Mouse (Mus musculus): ENCODE measurements around the gene Atpaf1.

Gene Atpaf1

DNA sequence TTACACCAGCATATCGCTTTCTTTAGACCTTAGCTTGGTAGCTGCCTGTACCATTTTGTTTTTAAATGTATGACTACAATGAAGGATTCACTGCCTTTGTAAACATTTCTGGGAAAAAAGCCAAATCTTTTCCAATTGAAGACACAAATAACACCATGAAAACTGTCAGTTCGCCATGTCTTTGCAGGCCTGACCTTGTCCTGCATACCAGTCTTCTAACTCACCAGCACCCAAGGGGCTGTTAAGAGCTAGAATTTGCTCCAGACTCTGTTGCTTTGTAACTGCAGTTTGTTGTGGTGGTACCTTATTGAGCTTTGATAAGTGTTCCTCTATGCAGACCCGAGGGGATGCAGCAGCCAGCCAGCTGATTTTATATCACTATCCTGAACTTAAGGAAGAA lies 15.4 kb downstream of the Atpaf1 start:
- DNase-seq (ENCODE audit: low spot score in 2 of 2): no peak

- no peak for DNase-seq (ENCODE audit: low spot score in 2 of 2)
Observed at GRCm38 (mm10) chr4:115812326-115812725, 27.7 kb downstream of the Atpaf1 start.

DNA sequence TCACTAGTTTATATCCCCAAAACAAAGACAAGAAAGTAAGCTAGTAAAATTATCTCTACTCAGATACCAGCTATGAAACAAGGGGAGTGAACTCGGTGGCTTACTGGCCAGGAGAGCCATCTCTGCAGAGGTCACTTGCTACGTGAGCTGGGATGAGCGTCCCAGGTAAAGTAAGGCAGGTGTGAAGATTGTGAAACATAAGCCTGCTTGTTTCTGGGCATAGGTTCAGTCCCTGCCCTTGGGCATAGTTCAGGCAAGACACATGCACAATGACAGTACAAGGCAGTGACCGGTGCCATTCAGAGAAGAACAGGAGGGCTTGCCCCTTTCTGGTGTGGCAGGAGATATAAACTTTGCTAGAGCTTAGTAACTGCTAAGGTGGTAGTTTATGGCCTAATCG lies 31.0 kb downstream of the Atpaf1 start:
- DNase-seq (ENCODE audit: low spot score in 2 of 2): no peak

DNA sequence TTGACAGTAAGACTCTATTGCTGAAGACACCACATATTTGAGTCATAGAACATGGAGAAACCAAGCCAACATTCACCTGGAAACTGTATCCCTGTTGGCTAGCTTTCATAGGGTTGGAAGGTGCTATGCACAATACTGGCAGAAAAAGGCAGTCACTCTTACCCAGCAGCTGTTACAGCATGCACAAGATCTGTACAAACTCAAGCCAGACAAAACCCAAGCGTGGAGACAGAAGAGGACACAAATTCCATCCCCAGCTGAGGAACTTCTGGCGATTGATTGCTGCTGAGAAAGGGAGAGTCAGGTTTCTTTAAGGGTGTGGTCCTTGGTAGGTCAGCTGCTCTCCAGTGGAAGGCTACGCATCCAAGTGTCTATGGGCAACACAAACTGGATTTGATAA lies 35.6 kb downstream of the Atpaf1 start:
- DNase-seq (ENCODE audit: low spot score in 2 of 2): no peak

- DNase-seq (ENCODE audit: low spot score in 2 of 2): no peak
Observed at GRCm38 (mm10) chr4:115820944-115821343, 36.3 kb downstream of the Atpaf1 start.

GRCm38 (mm10) chr4:115821431-115821830 lies 36.8 kb downstream of the Atpaf1 start:
- DNase-seq (ENCODE audit: low spot score in 2 of 2): no peak

DNA sequence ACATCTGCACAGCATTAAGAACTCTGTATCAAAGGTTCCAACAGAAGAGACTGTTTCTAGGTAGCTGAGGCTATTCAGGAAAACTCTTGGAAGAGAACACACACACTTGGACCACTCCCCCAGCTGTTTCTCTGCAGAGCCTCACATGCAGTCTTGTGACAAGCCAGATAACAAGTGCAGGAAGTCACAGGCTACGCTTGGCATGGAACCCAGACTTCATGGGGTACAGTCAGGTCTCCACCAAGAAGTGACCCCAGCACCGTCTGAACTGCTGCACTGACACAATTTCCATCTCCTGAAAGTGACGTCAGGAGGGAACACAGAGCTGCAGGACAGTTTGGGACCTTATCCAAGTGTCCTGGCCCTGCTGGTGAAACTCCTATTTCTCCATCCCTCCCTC lies 37.3 kb downstream of the Atpaf1 start:
- DNase-seq (ENCODE audit: low spot score in 2 of 2): no peak

- no peak for DNase-seq (ENCODE audit: low spot score in 2 of 2)
Observed at GRCm38 (mm10) chr4:115824178-115824577, 39.6 kb downstream of the Atpaf1 start.

GRCm38 (mm10) chr4:115825271-115825670 lies 40.7 kb downstream of the Atpaf1 start:
- no peak for DNase-seq (ENCODE audit: low spot score in 2 of 2)

DNA sequence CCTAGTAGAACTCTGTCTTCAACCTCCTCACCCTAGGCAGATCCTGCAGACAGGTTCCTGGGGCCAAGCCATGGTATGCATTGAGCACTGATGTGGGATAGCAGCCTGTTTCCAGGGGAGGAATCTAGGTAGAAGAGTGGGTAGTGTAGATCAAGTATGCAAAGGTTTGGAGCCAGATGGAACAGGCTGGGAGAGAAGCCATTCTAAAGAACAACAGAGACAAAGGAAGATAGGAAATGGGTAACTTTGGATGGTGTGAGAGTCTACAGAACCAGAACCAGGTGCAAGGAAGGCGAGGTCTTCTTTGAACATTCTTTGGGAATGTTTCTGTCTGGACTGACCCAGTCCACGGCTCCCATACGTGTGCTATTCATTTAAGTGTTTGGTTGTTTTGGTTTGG lies 42.5 kb downstream of the Atpaf1 start:
- no peak for DNase-seq (ENCODE audit: low spot score in 2 of 2)

DNA sequence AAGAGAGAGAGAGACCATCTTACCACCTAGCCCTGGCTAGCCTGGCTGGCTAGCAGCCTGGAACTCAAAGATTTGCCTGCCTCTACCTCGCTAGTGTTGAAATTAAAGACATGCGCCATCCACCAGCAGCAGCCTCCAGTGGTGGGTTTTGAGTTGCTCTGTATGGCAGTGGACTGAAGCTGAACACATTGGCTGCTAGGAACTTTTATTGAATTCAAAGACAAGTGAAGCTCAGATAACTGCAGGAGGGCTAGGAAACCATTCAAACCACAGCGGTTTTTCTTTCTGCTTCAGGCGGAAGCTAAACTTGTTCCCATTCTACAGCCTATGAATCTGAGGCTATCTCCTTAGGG lies 42.9 kb downstream of the Atpaf1 start:
- no peak for DNase-seq (ENCODE audit: low spot score in 2 of 2)

DNA sequence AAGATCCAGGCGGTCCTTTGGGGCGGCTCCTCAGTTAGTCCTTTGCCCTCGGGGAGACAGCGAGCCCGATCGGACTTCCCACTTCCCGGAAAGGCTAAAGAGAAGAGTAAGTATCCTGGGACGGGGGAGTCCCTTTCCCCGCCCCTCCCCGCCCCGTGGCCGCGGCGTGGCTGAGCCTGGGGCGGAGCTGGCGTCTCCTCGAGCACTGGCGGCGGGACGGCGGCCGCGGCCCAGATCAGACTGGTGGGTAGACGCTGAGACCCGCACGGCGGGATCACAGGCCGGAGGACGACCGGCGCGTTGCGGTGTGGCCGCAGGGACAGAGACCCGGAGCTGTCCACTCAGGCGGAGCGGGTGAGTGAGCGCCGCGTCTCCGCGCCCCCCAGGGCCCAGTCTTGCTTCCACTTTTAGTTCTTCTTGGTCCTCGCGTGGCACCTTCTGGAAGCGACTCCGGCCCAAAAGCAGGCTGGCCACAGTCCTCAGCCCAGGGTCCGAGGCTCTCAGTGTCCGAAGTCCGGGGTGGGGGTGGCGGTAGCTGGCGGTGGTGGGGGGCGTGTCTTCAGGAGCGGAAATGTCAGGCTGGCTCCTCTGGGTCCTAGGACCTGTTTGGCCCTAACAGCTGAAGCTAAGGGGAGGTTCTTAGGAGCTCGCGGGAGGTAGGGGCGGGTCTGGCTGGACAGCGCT lies 43.4 kb downstream of the Atpaf1 start, which contains the start of gene Mob3c:
TSS of gene Mob3c (plus strand) at position 205 of the 684 bp plus-strand sequence.
- peak; percentile 40 to 59 for DNase-seq (ENCODE audit: low spot score in 2 of 2)

DNA sequence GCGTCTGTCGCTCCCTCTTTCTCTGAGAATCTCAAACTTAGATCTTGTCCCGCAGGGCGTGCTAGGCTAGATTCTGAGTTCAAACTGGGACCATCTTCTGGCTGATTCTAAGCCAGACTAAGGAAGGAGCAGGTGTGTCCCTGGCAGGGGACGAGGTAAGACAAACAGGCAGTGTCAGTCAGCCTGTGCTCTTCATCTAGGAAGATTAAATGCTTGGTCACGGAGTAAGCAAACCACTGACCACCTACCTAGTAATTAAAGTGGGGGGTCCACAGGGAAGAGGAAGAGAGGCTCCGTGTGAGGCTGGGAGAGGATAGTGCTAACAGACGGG lies 43.9 kb downstream of the Atpaf1 start:
- no peak for DNase-seq (ENCODE audit: low spot score in 2 of 2)

DNA sequence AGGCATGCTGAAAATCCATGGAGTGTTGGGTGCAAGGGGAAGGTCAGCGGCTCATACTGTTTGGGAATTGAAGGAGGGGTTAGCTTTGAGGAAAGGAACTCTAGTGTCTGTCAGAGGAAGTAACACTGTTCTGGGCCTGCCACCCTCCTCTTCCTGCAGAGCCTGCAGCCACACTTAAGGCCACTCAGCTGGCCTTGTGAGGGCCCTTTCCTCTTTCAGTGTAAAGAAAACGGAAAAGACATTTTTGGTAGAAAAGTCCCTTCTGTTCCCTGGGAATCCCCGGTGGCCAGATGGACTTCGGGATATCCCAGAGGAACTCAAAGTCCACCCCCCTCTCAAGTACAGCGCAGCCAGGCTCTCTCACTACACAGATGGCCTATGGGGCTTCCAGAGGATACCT lies 45.9 kb downstream of the Atpaf1 start:
- no peak for DNase-seq (ENCODE audit: low spot score in 2 of 2)

DNA sequence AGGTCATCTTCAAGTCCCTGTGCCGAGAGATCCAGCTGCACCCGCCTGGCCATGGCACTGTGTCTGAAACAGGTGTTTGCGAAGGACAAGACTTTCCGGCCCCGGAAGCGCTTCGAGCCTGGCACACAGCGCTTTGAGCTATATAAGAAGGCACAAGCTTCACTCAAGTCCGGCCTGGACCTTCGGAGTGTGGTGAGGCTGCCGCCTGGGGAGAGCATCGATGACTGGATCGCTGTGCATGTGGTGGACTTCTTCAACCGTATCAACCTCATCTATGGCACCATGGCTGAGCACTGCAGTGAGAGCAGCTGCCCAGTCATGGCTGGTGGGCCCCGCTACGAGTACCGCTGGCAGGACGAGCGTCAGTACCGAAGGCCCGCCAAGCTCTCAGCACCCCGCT lies 46.6 kb downstream of the Atpaf1 start:
- DNase-seq (ENCODE audit: low spot score in 2 of 2): no peak

DNA sequence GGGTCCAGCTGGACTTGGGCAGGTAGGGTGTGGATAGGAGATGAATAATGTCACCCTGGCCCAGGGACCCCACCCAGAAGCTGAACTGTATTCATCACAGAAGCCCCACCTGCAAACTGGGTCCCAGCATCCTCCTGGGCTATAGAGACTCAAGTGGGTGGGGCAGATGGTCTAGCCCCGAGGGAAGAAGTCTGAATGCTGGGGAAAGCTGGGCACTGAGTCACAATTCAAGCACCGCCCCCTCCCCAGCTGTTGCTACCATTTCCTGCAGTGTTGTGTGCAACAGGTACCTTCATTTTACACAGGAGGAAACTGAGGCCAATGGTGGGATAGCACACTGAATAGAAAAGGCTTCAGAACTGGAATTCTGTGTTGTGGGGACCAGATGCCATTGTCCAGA lies 47.4 kb downstream of the Atpaf1 start:
- DNase-seq (ENCODE audit: low spot score in 2 of 2): no peak

GRCm38 (mm10) chr4:115835576-115835975 lies 51.0 kb downstream of the Atpaf1 start:
- DNase-seq (ENCODE audit: low spot score in 2 of 2): no peak

- DNase-seq (ENCODE audit: low spot score in 2 of 2): no peak
Observed at GRCm38 (mm10) chr4:115838196-115838595, 53.6 kb downstream of the Atpaf1 start.

- peak; percentile 73 to 83 for DNase-seq (ENCODE audit: low spot score in 2 of 2)
Observed at GRCm38 (mm10) chr4:115838696-115839641, 54.4 kb downstream of the Atpaf1 start, which contains the start of gene Mknk1. Gene Mknk1 (plus strand): TSS chr4:115839198.

DNA sequence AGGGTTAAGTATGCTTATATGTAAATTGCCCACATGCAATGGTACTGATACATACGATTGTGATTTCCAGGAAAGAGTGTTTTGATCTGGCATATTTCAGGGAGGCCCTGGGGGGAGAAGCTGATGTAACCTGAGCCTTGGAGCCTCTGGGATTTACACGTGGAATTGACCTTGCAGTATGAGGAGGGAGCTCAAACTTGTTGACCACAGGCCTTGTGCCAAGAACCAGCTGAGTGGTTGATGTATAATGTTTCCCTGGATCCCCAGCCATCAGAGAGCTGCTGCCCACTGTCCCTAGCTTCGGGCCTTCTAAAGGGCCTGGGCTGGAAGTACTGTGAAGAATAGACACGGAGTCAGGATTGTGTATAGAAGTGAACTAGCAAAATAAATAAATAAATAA lies 55.3 kb downstream of the Atpaf1 start:
- DNase-seq (ENCODE audit: low spot score in 2 of 2): no peak

GRCm38 (mm10) chr4:115840842-115841241 lies 56.2 kb downstream of the Atpaf1 start:
- no peak for DNase-seq (ENCODE audit: low spot score in 2 of 2)

GRCm38 (mm10) chr4:115846656-115847055 lies 62.0 kb downstream of the Atpaf1 start:
- DNase-seq (ENCODE audit: low spot score in 2 of 2): no peak

GRCm38 (mm10) chr4:115847377-115847776 lies 62.8 kb downstream of the Atpaf1 start:
- no peak for DNase-seq (ENCODE audit: low spot score in 2 of 2)
